10 mouse cellular contexts compared by ENCODE assay signal in genomic region chr7:70067828-70068719, GRCm38 (mm10).
DNase-seq lines count a peak whose midpoint lies in the region; ATAC-seq and TF ChIP-seq lines count a peak whose summit lies in the region.
"Had no signal": no experiment of that assay in that cellular context is flagged by ENCODE, and none has a peak within 500 bp of the region (broad histone marks: within the 10 kb centered on the region; RNA-seq: fewer than 3 reads in every experiment).

No protein-coding gene starts in this region.

- intact Hi-C loops in left cerebral cortex, postnatal 36 days (cut with DNase I), result no loop called here

- H3K9ac ChIP-seq in heart, embryonic 12.5 days, result no peak overlapping the region
- peak overlapping the region; percentile 29 for H3K9ac ChIP-seq in forebrain, embryonic 14.5 days (ENCODE audit: low read length)
- peak overlapping the region; percentile 54 for H3K9ac ChIP-seq in midbrain, embryonic 13.5 days (replicated peaks)

- DNase-seq in heart, adult 9 months (ENCODE audit: low spot score in 2 of 2), result no peak
- peak; percentile 86 for DNase-seq in brain, embryonic 14.5 days (ENCODE audit: low read depth)
- DNase-seq in forebrain, embryonic 14.5 days (ENCODE audit: low spot score), result peak; percentile 64
- DNase-seq in left cerebral cortex, postnatal 36 days (ENCODE audit: low spot score in 2 of 2), result no peak
- no peak for DNase-seq in adrenal gland, postnatal 4 days (ENCODE audit: low spot score in 2 of 2)
- no peak for DNase-seq in adrenal gland, postnatal 36 days
- DNase-seq: cerebellum, adult 8-10 months; thymus, postnatal 4 days had no signal

- peaks cover 8% of the 10 kb centered on the region for H3K4me1 ChIP-seq in heart, embryonic 12.5 days (replicated peaks)
- peaks cover 9% of the 10 kb centered on the region for H3K4me1 ChIP-seq in forebrain, embryonic 14.5 days (ENCODE audit: control insufficient read depth, insufficient read depth, low read length)
- H3K4me1 ChIP-seq in midbrain, embryonic 13.5 days (replicated peaks), result peaks cover 31% of the 10 kb centered on the region

- no peak overlapping the region for H3K27ac ChIP-seq in heart, embryonic 12.5 days (ENCODE audit: poor library complexity, severe bottlenecking)
- peak overlapping the region; percentile 70 for H3K27ac ChIP-seq in forebrain, embryonic 14.5 days (ENCODE audit: low read depth, low read length)
- peak overlapping the region; percentile 85 for H3K27ac ChIP-seq in midbrain, embryonic 13.5 days

- H3K9me3 ChIP-seq in heart, embryonic 12.5 days (replicated peaks), result no peaks in the 10 kb centered on the region
- H3K9me3 ChIP-seq in forebrain, embryonic 14.5 days (replicated peaks; ENCODE audit: control insufficient read depth, low read length), result no peaks in the 10 kb centered on the region
- no peaks in the 10 kb centered on the region for H3K9me3 ChIP-seq in midbrain, embryonic 13.5 days

- 19% methylated on average over 18 of the region's 18 CpGs for WGBS in heart, embryonic 12.5 days
- 17% methylated on average over 18 of the region's 18 CpGs for WGBS in forebrain, embryonic 14.5 days
- WGBS in midbrain, embryonic 13.5 days, result 7% methylated on average over 18 of the region's 18 CpGs

- no peak for TF ChIP-seq CTCF in brain, embryonic 14.5 days (IDR thresholded peaks at IDR 0.05; ENCODE audit: borderline replicate concordance, extremely low read depth, insufficient read depth, insufficient read length)

- H3K4me3 ChIP-seq in heart, embryonic 12.5 days, result 0 out of 2 replicates have a peak overlapping the region, but pooled peaks have one; percentile 8
- H3K4me3 ChIP-seq in forebrain, embryonic 14.5 days (ENCODE audit: low read depth, low read length), result no peak overlapping the region
- H3K4me3 ChIP-seq in midbrain, embryonic 13.5 days (replicated peaks), result no peak overlapping the region; the same call in 1 of the 2 replicates

- ATAC-seq in heart, embryonic 12.5 days (ENCODE audit: insufficient number of reproducible peaks, low FRiP score), result no peak
- ATAC-seq in forebrain, embryonic 14.5 days, result peak; percentile 67
- ATAC-seq in midbrain, embryonic 13.5 days, result peak; percentile 87

- H3K36me3 ChIP-seq in heart, embryonic 12.5 days, result no peaks in the 10 kb centered on the region
- H3K36me3 ChIP-seq in forebrain, embryonic 14.5 days (ENCODE audit: control insufficient read depth, insufficient read depth, low read length), result no peaks in the 10 kb centered on the region
- no peaks in the 10 kb centered on the region for H3K36me3 ChIP-seq in midbrain, embryonic 13.5 days

- H3K27me3 ChIP-seq in heart, embryonic 12.5 days (replicated peaks), result no peaks in the 10 kb centered on the region
- no peaks in the 10 kb centered on the region for H3K27me3 ChIP-seq in forebrain, embryonic 14.5 days (replicated peaks; ENCODE audit: control insufficient read depth, insufficient read depth, low read length)
- H3K27me3 ChIP-seq in midbrain, embryonic 13.5 days, result peaks cover 7% of the 10 kb centered on the region

- H3K4me2 ChIP-seq in heart, embryonic 12.5 days, result peak overlapping the region; percentile 56
- H3K4me2 ChIP-seq in forebrain, embryonic 14.5 days (ENCODE audit: low read length), result peak overlapping the region; percentile 18; the same call in 1 of the 2 replicates
- peak overlapping the region; percentile 37 for H3K4me2 ChIP-seq in midbrain, embryonic 13.5 days (replicated peaks)

- TF ChIP-seq POLR2A in brain, embryonic 14.5 days (IDR thresholded peaks at IDR 0.05; ENCODE audit: borderline replicate concordance, extremely low read depth, insufficient read depth, insufficient read length, poor library complexity, severe bottlenecking), result no peak

Comparison
In these comparisons a context has a peak if more than half of its experiments do, and no peak if none do; other contexts are left out.
1. DNase-seq: peak in brain, embryonic 14.5 days (single experiment) and forebrain, embryonic 14.5 days (single experiment); none in heart, adult 9 months (0 of 2), left cerebral cortex, postnatal 36 days (0 of 2), adrenal gland, postnatal 4 days (0 of 2) and adrenal gland, postnatal 36 days (0 of 2).
2. Peak in every context shown above with its lines, with median percentiles within 50 percentile points of each other: H3K4me2 ChIP-seq.